Mouse (Mus musculus) gastrocnemius, postnatal 36 days (tissue): ENCODE data around the gene Clec4b2. TPM values are rescaled to one million over a fixed set of nuclear protein-coding genes. Genes with fewer than 3 reads are reported as not detected.

ENCODE experiments used
- total RNA-seq, 2 experiments: library from RNA; stranded (reverse); gene quantifications; 2 replicates each; pipeline ENCODE4 v1.2.3; 2021

Gene Clec4b2
- total RNA-seq, 2 experiments from 2014 or later, result not detected

Other genes with a start within 250 kb of the Clec4b2 start
- 1 to 10 TPM in 1 of 2 experiments, under 1 TPM in 1; 0.96 to 2.5 TPM for gene Clec4a3, start 220.4 kb upstream of the Clec4b2 start, total RNA-seq
- gene Clec4a4, start 182.5 kb upstream of the Clec4b2 start, total RNA-seq, result not detected
- gene Clec4b1, start 122.9 kb upstream of the Clec4b2 start, total RNA-seq, result not detected
- 1 to 10 TPM in 1 of 2 experiments, under 1 TPM in 1; 0.54 to 1.1 TPM for gene Clec4a2, start 66.5 kb upstream of the Clec4b2 start, total RNA-seq
- gene Clec4n, start 57.0 kb downstream of the Clec4b2 start, total RNA-seq, result not detected
- not detected for gene Clec4d, start 89.2 kb downstream of the Clec4b2 start, total RNA-seq
- not detected for gene Clec4e, start 117.0 kb downstream of the Clec4b2 start, total RNA-seq
- gene Vmn2r19, start 135.4 kb downstream of the Clec4b2 start, total RNA-seq, result not detected
- gene Vmn2r20, start 245.2 kb downstream of the Clec4b2 start, total RNA-seq, result not detected